Mouse (Mus musculus): ENCODE data around the gene Serpina3c.

Gene Serpina3c

GRCm38 (mm10) chr12:104153656-104154055 lies at the start of gene Serpina3c:
Serpina3c (minus strand) TSS chr12:104153870.
- DNase-seq, result peak; percentile 88

GRCm38 (mm10) chr12:104190852-104191251 lies 37.2 kb upstream of the Serpina3c start:
- DNase-seq, result peak; percentile 43

- peak; percentile 64 for DNase-seq
Measured at GRCm38 (mm10) chr12:104189246-104189645, 35.6 kb upstream of the Serpina3c start.

GRCm38 (mm10) chr12:104186041-104186581 lies 32.4 kb upstream of the Serpina3c start:
- peak; percentile 88 for DNase-seq

- peak; percentile 56 for DNase-seq
Measured at GRCm38 (mm10) chr12:104185046-104185445, 31.4 kb upstream of the Serpina3c start.

GRCm38 (mm10) chr12:104178987-104179386 lies 25.3 kb upstream of the Serpina3c start:
- peak; percentile 82 for DNase-seq

- peak; percentile 79 for DNase-seq
Measured at GRCm38 (mm10) chr12:104178577-104178976, 24.9 kb upstream of the Serpina3c start.

GRCm38 (mm10) chr12:104175636-104176035 lies 22.0 kb upstream of the Serpina3c start:
- no peak for DNase-seq

GRCm38 (mm10) chr12:104174747-104175146 lies 21.1 kb upstream of the Serpina3c start:
- peak; percentile 96 for DNase-seq

- peak; percentile 84 for DNase-seq
Measured at GRCm38 (mm10) chr12:104153041-104153645, 527 bp downstream of the Serpina3c start.

- DNase-seq, result peak; percentile 90
Measured at GRCm38 (mm10) chr12:104151989-104152388, 1.7 kb downstream of the Serpina3c start.

- DNase-seq, result no peak
Measured at GRCm38 (mm10) chr12:104145571-104145970, 8.1 kb downstream of the Serpina3c start.

- no peak for DNase-seq
Measured at GRCm38 (mm10) chr12:104143286-104143685, 10.4 kb downstream of the Serpina3c start.

- DNase-seq, result no peak
Measured at GRCm38 (mm10) chr12:104142427-104142826, 11.2 kb downstream of the Serpina3c start.

GRCm38 (mm10) chr12:104141506-104141905 lies 12.2 kb downstream of the Serpina3c start:
- peak; percentile 69 for DNase-seq

GRCm38 (mm10) chr12:104140543-104141103 lies 13.0 kb downstream of the Serpina3c start:
- DNase-seq, result no peak

GRCm38 (mm10) chr12:104138216-104138615 lies 15.5 kb downstream of the Serpina3c start:
- DNase-seq, result peak; percentile 58

GRCm38 (mm10) chr12:104131041-104131440 lies 22.6 kb downstream of the Serpina3c start:
- DNase-seq, result peak; percentile 92

GRCm38 (mm10) chr12:104127696-104128095 lies 26.0 kb downstream of the Serpina3c start, which contains the start of gene Serpina3b:
Serpina3b (plus strand) TSS chr12:104127996.
- peak; percentile 33 for DNase-seq

GRCm38 (mm10) chr12:104125021-104125560 lies 28.6 kb downstream of the Serpina3c start:
- peak; percentile 81 for DNase-seq

GRCm38 (mm10) chr12:104123996-104124395 lies 29.7 kb downstream of the Serpina3c start:
- peak; percentile 77 for DNase-seq

- DNase-seq, result no peak
Measured at GRCm38 (mm10) chr12:104123097-104123496, 30.6 kb downstream of the Serpina3c start.

- DNase-seq, result peak; percentile 66
Measured at GRCm38 (mm10) chr12:104114921-104115579, 38.6 kb downstream of the Serpina3c start.

All from heart, adult 11 months (tissue).